Mouse (Mus musculus) cortical plate, adult 2 months (tissue): ENCODE data around the gene Crim1.

Source experiments
- CTCF ChIP-seq: fragments of 200-500 bp; IDR thresholded peaks from 2 replicates; pipeline ENCODE4 v1.5.1; 2011; ENCODE audit warnings: mild to moderate bottlenecking, control low read depth, low read length; ENCODE audit not compliant: insufficient read depth; ENCODE audit errors: extremely low read depth
- POLR2A ChIP-seq: fragments of 200-500 bp; IDR thresholded peaks from 2 replicates; pipeline ENCODE4 v1.6.1; 2011; ENCODE audit warnings: mild to moderate bottlenecking, low read length, control low read depth; ENCODE audit not compliant: insufficient read depth; ENCODE audit errors: extremely low read depth

DNA sequence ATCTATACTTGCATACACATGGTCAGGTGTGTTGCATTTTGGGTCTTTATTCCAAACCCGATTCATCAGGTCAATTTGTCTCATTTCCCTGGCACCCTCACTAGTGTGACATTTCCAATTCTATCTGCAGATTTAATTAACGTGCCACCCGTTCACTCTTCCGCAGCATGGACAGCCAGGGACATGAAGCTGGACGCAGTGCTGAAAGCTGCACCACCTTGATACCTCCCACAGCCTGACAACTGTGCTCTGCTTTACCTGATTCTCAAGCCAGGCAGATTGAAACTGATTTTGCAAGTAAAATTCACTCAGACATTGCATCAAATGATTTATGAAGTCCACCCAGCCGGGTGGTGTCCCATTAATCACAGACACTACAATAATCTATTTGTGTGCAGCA, 19.3 kb upstream of the Crim1 start:
- TF ChIP-seq CTCF = no peak
- TF ChIP-seq POLR2A = no peak
